Mouse (Mus musculus): Measurements from ENCODE around the gene Btrc. TPM values are rescaled to one million over a fixed set of nuclear protein-coding genes. Genes with fewer than 3 reads are reported as not detected.
"Not testable (repeated sequence)": the region's sequence is repeated elsewhere in the genome, so short reads cannot be mapped to it uniquely, and the experiment has no call there.

Btrc gene
- polyA plus RNA-seq, 1 experiment from 2014 or later, result 48.1 TPM

DNA sequence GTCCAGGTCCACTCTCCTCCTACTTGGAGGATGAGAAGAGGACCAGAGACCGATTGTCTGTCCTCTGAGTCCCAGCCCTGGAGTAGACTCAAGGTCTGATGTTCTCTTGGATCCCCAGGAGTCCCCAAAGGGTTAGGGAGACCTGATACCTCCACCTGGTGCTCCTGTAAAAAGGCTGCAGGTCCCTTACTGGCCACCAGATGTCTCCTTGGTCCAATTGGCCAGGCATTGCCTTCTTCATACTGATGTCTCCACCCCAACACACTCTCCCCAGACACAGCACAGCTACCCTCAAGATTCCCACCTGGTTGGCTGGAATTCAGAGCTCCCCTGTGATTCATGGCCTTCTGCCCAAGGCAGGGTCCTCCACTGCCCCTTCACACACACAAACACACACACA is 174.0 kb downstream of the Btrc start:
- 69% methylated on average over 1 of the region's 1 CpGs for WGBS
- Histone ChIP-seq H3K36me3 (ENCODE audit: control insufficient read depth, insufficient read depth, low read length) (no peaks in the 10 kb centered on the region), H3K9ac (ENCODE audit: low read length) (no peak overlapping the region), H3K27me3 (replicated peaks; ENCODE audit: control insufficient read depth, insufficient read depth, low read length) (peaks cover 5% of the 10 kb centered on the region), H3K4me3 (ENCODE audit: low read depth, low read length) (no peak overlapping the region), H3K27ac (ENCODE audit: low read depth, low read length) (no peak overlapping the region), H3K4me2 (ENCODE audit: low read length) (no peak overlapping the region), H3K9me3 (replicated peaks; ENCODE audit: control insufficient read depth, low read length) (no peaks in the 10 kb centered on the region), H3K4me1 (ENCODE audit: control insufficient read depth, insufficient read depth, low read length) (peaks cover 7% of the 10 kb centered on the region; the same call in 1 of the 2 replicates)
- ATAC-seq, result no peak
- DNase-seq (ENCODE audit: low spot score), result peak; percentile 22

DNA sequence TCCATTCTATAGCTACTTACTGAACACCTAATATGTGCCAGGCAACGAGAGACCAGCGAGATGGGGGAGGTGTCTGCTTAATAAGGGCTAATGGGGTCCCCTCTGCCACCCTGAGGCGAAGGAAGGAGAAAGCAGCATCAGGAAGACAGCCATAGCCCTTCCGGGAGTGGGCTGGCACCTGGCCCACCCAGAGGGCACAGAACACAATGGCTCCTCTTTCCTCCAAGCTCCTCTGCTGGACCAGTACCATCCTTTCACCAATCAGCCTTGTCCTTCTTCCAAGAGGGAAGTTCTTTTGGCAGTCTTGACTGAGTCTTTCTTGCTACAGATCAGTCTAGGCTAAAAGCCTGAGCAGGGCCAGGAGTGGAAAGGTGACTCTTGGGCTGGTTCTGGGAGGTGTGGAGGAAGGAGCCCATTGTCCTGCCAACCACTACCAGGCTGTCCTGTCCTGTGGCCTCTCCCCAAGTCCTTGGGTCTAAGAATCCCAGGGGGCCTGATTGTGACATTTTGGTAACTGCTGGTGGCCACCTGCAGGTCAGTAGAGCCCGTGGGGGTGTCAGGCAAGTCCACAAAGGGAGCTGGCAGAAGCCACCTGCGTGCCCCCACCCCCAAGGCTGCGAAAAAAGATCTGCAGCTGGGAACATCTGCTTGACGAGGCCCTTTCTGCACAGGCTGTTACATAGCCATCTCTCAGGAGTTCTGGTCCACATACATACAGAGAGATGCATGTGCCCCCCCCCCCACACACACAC is 177.3 kb downstream of the Btrc start:
- WGBS, result 22% methylated on average over 8 of the region's 8 CpGs
- Histone ChIP-seq H3K27ac (ENCODE audit: low read depth, low read length) (0 out of 2 replicates have a peak overlapping the region, but pooled peaks have one; percentile 44), H3K9me3 (replicated peaks; ENCODE audit: control insufficient read depth, low read length) (no peaks in the 10 kb centered on the region), H3K4me1 (ENCODE audit: control insufficient read depth, insufficient read depth, low read length) (peaks cover 5% of the 10 kb centered on the region; the same call in 1 of the 2 replicates), H3K36me3 (ENCODE audit: control insufficient read depth, insufficient read depth, low read length) (no peaks in the 10 kb centered on the region), H3K4me3 (ENCODE audit: low read depth, low read length) (peak overlapping the region; percentile 38), H3K27me3 (replicated peaks; ENCODE audit: control insufficient read depth, insufficient read depth, low read length) (peaks cover 23% of the 10 kb centered on the region), H3K9ac (ENCODE audit: low read length) (peak overlapping the region; percentile 67), H3K4me2 (ENCODE audit: low read length) (peak overlapping the region; percentile 71)
- peak; percentile 34 for DNase-seq (ENCODE audit: low spot score)
- no peak; the same call in 1 of the 2 replicates for ATAC-seq

DNA sequence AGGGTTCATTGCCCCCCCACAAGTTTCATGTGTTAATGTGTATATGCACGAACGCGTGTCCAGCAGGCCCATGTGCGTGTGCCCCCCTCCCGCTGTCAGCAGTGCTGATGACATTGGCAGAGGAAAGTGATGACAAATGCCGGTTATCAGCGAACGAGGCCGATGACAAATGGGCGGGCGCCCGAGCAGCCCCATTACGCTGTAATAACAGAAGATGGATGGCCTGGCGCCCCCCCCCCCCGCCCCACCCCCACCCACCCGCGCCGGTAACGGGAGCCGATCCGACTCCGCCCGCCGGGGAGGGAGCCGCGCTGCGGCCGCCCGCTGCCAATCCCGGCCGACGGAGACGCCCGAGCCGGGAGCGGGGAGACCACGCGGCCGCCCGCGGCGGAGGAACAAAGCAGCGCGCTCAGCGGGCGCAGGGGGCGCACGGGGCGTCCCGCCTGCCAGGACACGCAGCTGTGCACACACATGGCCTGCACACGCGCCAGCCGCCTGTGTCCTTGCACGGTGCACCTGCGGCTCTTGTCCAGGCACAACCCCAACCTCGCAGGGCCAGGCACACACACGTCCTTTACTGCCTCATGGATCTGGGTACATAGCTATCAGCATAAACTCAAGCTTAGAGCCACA is 178.0 kb downstream of the Btrc start:
- no peaks in the 10 kb centered on the region for H3K36me3 ChIP-seq (ENCODE audit: control insufficient read depth, insufficient read depth, low read length)
- peak; percentile 62 for ATAC-seq
- WGBS, result under 1% methylated on average over 41 of the region's 58 CpGs
- H3K9ac ChIP-seq (ENCODE audit: low read length), result peak overlapping the region; percentile 67
- peaks cover 23% of the 10 kb centered on the region for H3K27me3 ChIP-seq (replicated peaks; ENCODE audit: control insufficient read depth, insufficient read depth, low read length)
- H3K4me3 ChIP-seq (ENCODE audit: low read depth, low read length), result peak overlapping the region; percentile 38
- H3K9me3 ChIP-seq (replicated peaks; ENCODE audit: control insufficient read depth, low read length), result no peaks in the 10 kb centered on the region
- peaks cover 5% of the 10 kb centered on the region; the same call in 1 of the 2 replicates for H3K4me1 ChIP-seq (ENCODE audit: control insufficient read depth, insufficient read depth, low read length)
- peak overlapping the region; percentile 44; the same call in 1 of the 2 replicates for H3K27ac ChIP-seq (ENCODE audit: low read depth, low read length)
- peak; percentile 77 for DNase-seq (ENCODE audit: low spot score)
- peak overlapping the region; percentile 71 for H3K4me2 ChIP-seq (ENCODE audit: low read length)

DNA sequence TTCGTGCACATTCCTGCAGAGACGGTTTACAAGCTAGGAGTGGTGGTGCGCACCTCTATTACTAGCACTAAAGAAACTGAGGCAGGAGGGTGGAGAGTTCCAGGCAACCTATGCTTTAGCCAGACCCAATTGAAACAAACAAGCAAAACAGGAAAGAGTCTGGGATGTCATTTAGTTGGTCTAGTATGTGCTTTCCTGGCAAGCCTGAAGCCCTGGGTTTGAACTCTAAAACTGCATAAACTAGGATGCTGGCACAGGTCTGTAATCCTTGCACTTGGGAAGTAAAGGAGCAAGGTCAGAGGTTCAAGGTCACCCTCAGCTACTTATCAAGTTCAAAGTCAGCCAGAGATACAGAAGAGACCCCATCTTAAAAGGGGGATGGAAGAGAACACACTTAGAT is 178.5 kb downstream of the Btrc start:
- H3K9ac ChIP-seq (ENCODE audit: low read length), result peak overlapping the region; percentile 67
- H3K4me1 ChIP-seq (ENCODE audit: control insufficient read depth, insufficient read depth, low read length), result peaks cover 5% of the 10 kb centered on the region; the same call in 1 of the 2 replicates
- no peak for DNase-seq (ENCODE audit: low spot score)
- WGBS, result 15% methylated on average over 3 of the region's 3 CpGs
- H3K27ac ChIP-seq (ENCODE audit: low read depth, low read length), result 0 out of 2 replicates have a peak overlapping the region, but pooled peaks have one; percentile 44
- H3K27me3 ChIP-seq (replicated peaks; ENCODE audit: control insufficient read depth, insufficient read depth, low read length), result peaks cover 23% of the 10 kb centered on the region
- no peak for ATAC-seq
- H3K4me3 ChIP-seq (ENCODE audit: low read depth, low read length), result peak overlapping the region; percentile 38
- H3K36me3 ChIP-seq (ENCODE audit: control insufficient read depth, insufficient read depth, low read length), result no peaks in the 10 kb centered on the region
- peak overlapping the region; percentile 71 for H3K4me2 ChIP-seq (ENCODE audit: low read length)
- no peaks in the 10 kb centered on the region for H3K9me3 ChIP-seq (replicated peaks; ENCODE audit: control insufficient read depth, low read length)

DNA sequence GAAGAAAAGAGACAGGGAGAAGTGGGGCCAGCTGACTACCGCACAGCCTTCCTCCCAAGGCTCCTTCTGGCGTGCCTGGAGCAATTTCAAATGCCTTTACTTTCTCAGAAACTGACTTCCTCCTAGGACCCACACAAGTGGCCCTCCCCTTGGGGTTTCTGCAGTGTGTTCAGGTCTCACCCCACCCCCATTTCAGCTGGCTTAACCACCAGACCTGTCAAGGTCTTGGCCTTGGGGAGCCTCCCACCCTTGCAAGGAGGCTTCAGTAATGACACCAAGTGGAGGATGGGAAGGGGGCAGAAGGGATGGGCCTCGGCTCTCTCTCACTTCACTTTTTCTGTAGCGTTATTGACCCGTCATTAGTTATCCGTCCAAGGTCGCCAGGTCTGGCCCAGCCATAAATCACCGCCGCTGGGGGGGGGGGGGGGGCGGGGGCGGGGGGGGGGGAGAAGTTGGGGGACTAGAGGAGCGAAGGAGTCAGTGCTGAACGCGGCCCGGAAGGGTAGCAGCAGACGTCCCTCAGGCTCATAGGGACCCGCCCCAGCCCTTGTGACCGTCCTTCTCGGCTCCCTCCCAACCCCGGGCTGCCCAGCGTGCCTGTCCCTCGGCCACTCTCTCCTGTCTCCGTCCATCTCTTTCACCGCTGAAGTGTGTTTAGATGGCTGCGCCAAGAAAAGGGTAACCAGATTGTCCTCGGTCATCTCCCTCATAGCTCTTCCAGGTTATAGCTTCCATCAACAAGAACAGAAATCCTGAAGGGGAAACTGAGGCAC is 180.8 kb downstream of the Btrc start:
- H3K4me3 ChIP-seq (ENCODE audit: low read depth, low read length), result peak overlapping the region; percentile 21
- H3K27me3 ChIP-seq (replicated peaks; ENCODE audit: control insufficient read depth, insufficient read depth, low read length), result peaks cover 26% of the 10 kb centered on the region
- H3K36me3 ChIP-seq (ENCODE audit: control insufficient read depth, insufficient read depth, low read length), result no peaks in the 10 kb centered on the region
- H3K27ac ChIP-seq (ENCODE audit: low read depth, low read length), result no peak overlapping the region
- no peaks in the 10 kb centered on the region for H3K9me3 ChIP-seq (replicated peaks; ENCODE audit: control insufficient read depth, low read length)
- H3K4me2 ChIP-seq (ENCODE audit: low read length), result peak overlapping the region; percentile 63
- DNase-seq (ENCODE audit: low spot score) (peak; percentile 21), ATAC-seq (0 out of 2 replicates have a peak, but pooled peaks have one; percentile 24)
- peak overlapping the region; percentile 41; the same call in 1 of the 2 replicates for H3K9ac ChIP-seq (ENCODE audit: low read length)
- H3K4me1 ChIP-seq (ENCODE audit: control insufficient read depth, insufficient read depth, low read length), result peaks cover 5% of the 10 kb centered on the region; the same call in 1 of the 2 replicates
- WGBS, result 3% methylated on average over 17 of the region's 26 CpGs

DNA sequence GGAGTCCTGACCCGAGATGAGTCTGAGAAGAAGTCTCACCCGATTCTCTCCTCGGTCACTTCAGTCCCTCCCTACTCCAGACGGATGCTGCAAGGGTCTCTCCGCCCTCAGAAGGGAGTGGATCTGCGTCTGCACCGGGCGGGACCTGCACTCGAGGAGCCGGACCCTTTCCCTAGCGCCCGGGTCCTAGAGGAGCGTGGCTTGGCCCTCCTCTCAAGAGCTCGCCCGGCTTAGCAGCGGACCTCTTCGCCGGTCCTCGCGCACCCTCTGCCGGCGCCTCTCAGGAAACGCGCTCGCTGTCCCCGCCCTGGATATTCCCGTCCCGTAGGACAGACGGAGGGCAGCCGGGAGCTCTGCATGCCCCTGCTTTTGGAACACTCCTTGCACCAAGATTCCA is 181.4 kb downstream of the Btrc start:
- peak overlapping the region; percentile 63 for H3K4me2 ChIP-seq (ENCODE audit: low read length)
- H3K4me3 ChIP-seq (ENCODE audit: low read depth, low read length), result peak overlapping the region; percentile 21
- DNase-seq (ENCODE audit: low spot score) (peak; percentile 86), ATAC-seq (peak; percentile 78)
- no peak overlapping the region for H3K27ac ChIP-seq (ENCODE audit: low read depth, low read length)
- H3K9me3 ChIP-seq (replicated peaks; ENCODE audit: control insufficient read depth, low read length), result no peaks in the 10 kb centered on the region
- H3K4me1 ChIP-seq (ENCODE audit: control insufficient read depth, insufficient read depth, low read length), result peaks cover 5% of the 10 kb centered on the region; the same call in 1 of the 2 replicates
- peak overlapping the region; percentile 41; the same call in 1 of the 2 replicates for H3K9ac ChIP-seq (ENCODE audit: low read length)
- no peaks in the 10 kb centered on the region for H3K36me3 ChIP-seq (ENCODE audit: control insufficient read depth, insufficient read depth, low read length)
- WGBS, result under 1% methylated on average over 30 of the region's 30 CpGs
- H3K27me3 ChIP-seq (replicated peaks; ENCODE audit: control insufficient read depth, insufficient read depth, low read length), result peaks cover 26% of the 10 kb centered on the region

DNA sequence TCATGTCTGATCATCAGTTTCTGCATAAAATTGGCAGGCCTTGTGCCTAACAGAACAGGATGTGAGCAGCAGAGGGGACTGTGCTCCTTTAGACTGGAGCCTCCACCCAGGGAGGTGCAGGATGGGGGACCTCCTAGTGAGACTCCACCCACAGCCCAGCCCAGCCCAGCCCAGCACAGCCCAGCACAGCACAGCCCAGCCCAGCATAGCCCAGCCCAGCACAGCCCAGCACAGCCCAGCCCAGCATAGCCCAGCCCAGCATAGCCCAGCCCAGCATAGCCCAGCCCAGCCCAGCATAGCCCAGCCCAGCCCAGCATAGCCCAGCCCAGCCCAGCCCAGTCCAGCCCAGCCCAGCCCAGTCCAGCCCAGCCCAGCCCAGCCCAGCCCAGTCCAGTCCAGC is 184.7 kb downstream of the Btrc start:
- not testable (repeated sequence) for H3K27ac ChIP-seq (ENCODE audit: low read depth, low read length); DNase-seq (ENCODE audit: low spot score); H3K36me3 ChIP-seq (ENCODE audit: control insufficient read depth, insufficient read depth, low read length); H3K4me1 ChIP-seq (ENCODE audit: control insufficient read depth, insufficient read depth, low read length); ATAC-seq; H3K9me3 ChIP-seq (replicated peaks; ENCODE audit: control insufficient read depth, low read length); H3K9ac ChIP-seq (ENCODE audit: low read length); H3K4me2 ChIP-seq (ENCODE audit: low read length); H3K4me3 ChIP-seq (ENCODE audit: low read depth, low read length)
- peaks cover 14% of the 10 kb centered on the region; the same call in 1 of the 2 replicates for H3K27me3 ChIP-seq (replicated peaks; ENCODE audit: control insufficient read depth, insufficient read depth, low read length)

DNA sequence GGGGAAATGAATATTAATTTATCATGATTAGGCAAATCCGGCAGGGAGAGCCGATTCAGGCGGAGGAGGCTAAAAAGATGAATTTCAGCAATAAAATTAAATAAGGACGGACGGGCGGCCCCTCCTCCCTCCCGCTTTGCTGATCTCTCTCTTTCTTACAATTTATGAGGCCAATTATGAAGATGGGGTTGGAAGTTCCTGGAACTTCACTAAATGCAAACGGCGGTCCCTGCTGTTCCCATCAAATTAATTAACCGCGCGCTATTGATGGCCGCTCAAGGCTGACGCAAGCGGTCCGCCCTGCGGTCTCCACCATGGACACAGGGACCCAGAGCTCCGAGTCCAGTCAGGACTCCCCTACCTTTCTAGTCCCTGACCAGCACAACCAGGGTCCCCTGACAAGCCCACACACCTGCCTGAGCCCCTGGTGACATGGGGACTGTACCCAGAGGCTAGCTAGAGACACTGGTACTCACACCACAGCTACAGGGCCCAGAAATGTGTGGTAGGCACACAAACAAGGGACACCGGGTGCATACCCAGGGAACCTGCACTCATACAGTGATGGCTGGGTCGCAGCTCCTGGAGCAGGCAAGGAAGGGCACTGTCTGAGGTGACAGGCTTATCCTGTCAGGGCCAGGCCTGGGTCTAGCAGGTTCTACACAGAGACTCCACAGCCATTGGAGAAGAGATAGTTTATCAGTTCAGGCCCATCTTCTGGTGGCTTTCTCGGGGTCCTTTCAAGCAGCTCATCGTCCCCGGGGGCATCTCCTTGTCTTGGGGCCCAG is 185.8 kb downstream of the Btrc start:
- Histone ChIP-seq H3K4me3 (ENCODE audit: low read depth, low read length) (no peak overlapping the region), H3K4me1 (ENCODE audit: control insufficient read depth, insufficient read depth, low read length) (no peaks in the 10 kb centered on the region), H3K27ac (ENCODE audit: low read depth, low read length) (no peak overlapping the region), H3K36me3 (ENCODE audit: control insufficient read depth, insufficient read depth, low read length) (peaks cover 11% of the 10 kb centered on the region), H3K9ac (ENCODE audit: low read length) (no peak overlapping the region), H3K9me3 (replicated peaks; ENCODE audit: control insufficient read depth, low read length) (no peaks in the 10 kb centered on the region), H3K4me2 (ENCODE audit: low read length) (no peak overlapping the region), H3K27me3 (replicated peaks; ENCODE audit: control insufficient read depth, insufficient read depth, low read length) (peaks cover 6% of the 10 kb centered on the region; the same call in 1 of the 2 replicates)
- DNase-seq (ENCODE audit: low spot score) (no peak), ATAC-seq (no peak)
- 56% methylated on average over 23 of the region's 23 CpGs for WGBS

Measured in forebrain, embryonic 14.5 days (tissue).